14 mouse cellular contexts compared by ENCODE assay signal in genomic region chr16:22406050-22406449, GRCm38 (mm10). TPM values are rescaled to one million over a fixed set of nuclear protein-coding genes. Genes with fewer than 3 reads are reported as not detected.
DNase-seq lines count a peak whose midpoint lies in the region; ATAC-seq lines count a peak whose summit lies in the region.
"Had no signal": no experiment of that assay in that cellular context is flagged by ENCODE, and none has a peak within 500 bp of the region (broad histone marks: within the 10 kb centered on the region; RNA-seq: fewer than 3 reads in every experiment).

No protein-coding gene starts in this region.

- ATAC-seq in frontal cortex, adult (ENCODE audit: low TSS enrichment): 0 out of 2 replicates have a peak, but pooled peaks have one; percentile 14
- ATAC-seq: forebrain, embryonic 14.5 days; liver, postnatal 0 days had no signal

- no peak for DNase-seq in frontal cortex, adult 2 months (ENCODE audit: extremely low spot score in 1 of 2, low spot score in 1 of 2)
- DNase-seq in left cerebral cortex, postnatal 4 days: peak; percentile 39
- no peak for DNase-seq in left cerebral cortex, postnatal 14 days (ENCODE audit: low spot score in 2 of 2)
- peak; percentile 66 for DNase-seq in cerebellum, adult 11 months
- DNase-seq in fibroblast of lung, adult 2 months (ENCODE audit: low read depth): peak; percentile 34
- no peak for DNase-seq in adrenal gland, postnatal 10 days
- DNase-seq in urinary bladder, postnatal 36 days (ENCODE audit: low spot score in 2 of 2): no peak
- DNase-seq: embryo, embryonic 11 days; heart, postnatal 14 days; kidney, adult 11 months; liver, postnatal 0 days; right cerebral cortex, postnatal 4 days had no signal

- intact Hi-C loops in left cerebral cortex, postnatal 4 days (cut with DNase I): no loop called here
- intact Hi-C loops in left cerebral cortex, postnatal 14 days (cut with DNase I): no loop called here

RNA-seq across cellular contexts. Expression of gene Etv5, which starts 33.5 kb away (rescaled TPM):
- polyA plus RNA-seq in frontal cortex, adult 2 months (2012; rRNA removed): 55.9 and 57.6 TPM in 2 replicates
- total RNA-seq in left cerebral cortex, postnatal 4 days (2021): 10 to 100 TPM; 24.8 to 28.4 TPM
- total RNA-seq in left cerebral cortex, postnatal 14 days (2021): 10 to 100 TPM; 59.9 to 68.8 TPM
- total RNA-seq in adrenal gland, postnatal 10 days (2021): 10 to 100 TPM; 17.6 to 21.8 TPM

Comparison
In these comparisons a context has a peak if more than half of its experiments do, and no peak if none do; other contexts are left out.
1. DNase-seq: peak in left cerebral cortex, postnatal 4 days (single experiment), cerebellum, adult 11 months (single experiment) and fibroblast of lung, adult 2 months (single experiment); none in frontal cortex, adult 2 months (0 of 2), left cerebral cortex, postnatal 14 days (0 of 2), adrenal gland, postnatal 10 days (single experiment) and urinary bladder, postnatal 36 days (0 of 2).